Mouse (Mus musculus) heart, adult 2 months (tissue): ENCODE results near the gene Fndc3b.

ENCODE experiments used
- CTCF ChIP-seq: fragments of 200-600 bp; IDR thresholded peaks from 2 replicates; pipeline ENCODE4 v1.8.1; 2022; ENCODE audit warnings: antibody characterized with exemption, mild to moderate bottlenecking, moderate library complexity
- EP300 ChIP-seq: fragments of 200-500 bp; IDR thresholded peaks from 2 replicates; pipeline ENCODE4 v1.6.1; 2011; ENCODE audit warnings: low read depth, low read length, control low read depth; ENCODE audit not compliant: insufficient read depth
- POLR2A ChIP-seq: fragments of 200-500 bp; IDR thresholded peaks from 2 replicates; pipeline ENCODE4 v1.6.1; 2011; ENCODE audit warnings: mild to moderate bottlenecking, low read depth, low read length, control low read depth; ENCODE audit not compliant: insufficient read depth

- TF ChIP-seq CTCF (no peak), POLR2A (no peak), EP300 (no peak)
Measured at GRCm38 (mm10) chr3:27454402-27455195, 256.5 kb downstream of the Fndc3b start.
